8 mouse cellular contexts compared by ENCODE assay signal in genomic region chr11:20831600-20832137, GRCm38 (mm10). TPM values are rescaled to one million over a fixed set of nuclear protein-coding genes. Genes with fewer than 3 reads are reported as not detected.
DNase-seq lines count a peak whose midpoint lies in the region; ATAC-seq and TF ChIP-seq lines count a peak whose summit lies in the region.

No protein-coding gene starts in this region.

- H3K9me3 ChIP-seq in CH12.LX (replicated peaks; ENCODE audit: low read length), result peaks cover 2% of the 10 kb centered on the region
- H3K9me3 ChIP-seq in limb, embryonic 13.5 days, result no peaks in the 10 kb centered on the region
- no peaks in the 10 kb centered on the region for H3K9me3 ChIP-seq in midbrain, embryonic 13.5 days

- TF ChIP-seq EP300 in CH12.LX (IDR thresholded peaks at IDR 0.05; ENCODE audit: low read length), result no peak

- in situ Hi-C loops in CH12.LX (cut with MboI; ENCODE audit: low pct_ligation_motif_present, low pct_unique_long_range_greater_than_20kb, low sequenced_read_pairs), result no loop called here

- peaks cover 11 to 27% of the 10 kb centered on the region in 2 experiments for H3K36me3 ChIP-seq in CH12.LX (replicated peaks in 1 of 2; ENCODE audit: control insufficient read depth in 1 of 2, insufficient read depth in 1 of 2, low read length in 1 of 2)
- H3K36me3 ChIP-seq in limb, embryonic 13.5 days, result peaks cover 16% of the 10 kb centered on the region
- H3K36me3 ChIP-seq in midbrain, embryonic 13.5 days, result peaks cover 16% of the 10 kb centered on the region

- WGBS in limb, embryonic 13.5 days, result 27% methylated on average over 11 of the region's 11 CpGs
- 16% methylated on average over 11 of the region's 11 CpGs for WGBS in midbrain, embryonic 13.5 days

- H3K4me1 ChIP-seq in CH12.LX (ENCODE audit: control insufficient read depth in 1 of 2, insufficient read depth in 2 of 2), result peaks cover 3 to 16% of the 10 kb centered on the region in 2 experiments
- H3K4me1 ChIP-seq in limb, embryonic 13.5 days, result peaks cover 28% of the 10 kb centered on the region
- peaks cover 32% of the 10 kb centered on the region for H3K4me1 ChIP-seq in midbrain, embryonic 13.5 days (replicated peaks)

- TF ChIP-seq POLR2A in CH12.LX (IDR thresholded peaks at IDR 0.05; ENCODE audit: low read depth, low read length), result no peak

- H3K4me2 ChIP-seq in CH12.LX (ENCODE audit: insufficient read depth, low read depth, poor library complexity, severe bottlenecking), result peak overlapping the region; percentile 35
- H3K4me2 ChIP-seq in limb, embryonic 13.5 days (replicated peaks), result peak overlapping the region; percentile 88
- H3K4me2 ChIP-seq in midbrain, embryonic 13.5 days (replicated peaks), result peak overlapping the region; percentile 73

- intact Hi-C loops in heart, postnatal 36 days (cut with DNase I), result loop anchor here (1.0 to 5.0 kb wide), 4 partner anchors 27 to 406 kb away; partner anchors contain the start of gene Vps54

- TF ChIP-seq RAD21 in CH12.LX (IDR thresholded peaks at IDR 0.05; ENCODE audit: low read depth, low read length), result no peak

- H3K27ac ChIP-seq in CH12.LX (ENCODE audit: insufficient read depth, low read depth), result no peak overlapping the region
- H3K27ac ChIP-seq in limb, embryonic 13.5 days, result no peak overlapping the region
- peak overlapping the region; percentile 90 for H3K27ac ChIP-seq in midbrain, embryonic 13.5 days

- H3K4me3 ChIP-seq in CH12.LX (replicated peaks in 1 of 3; ENCODE audit: low read depth in 2 of 3, low read length in 2 of 3, poor library complexity in 1 of 3), result peak overlapping the region; percentile 71 to 79 (median 79)
- H3K4me3 ChIP-seq in limb, embryonic 13.5 days, result peak overlapping the region; percentile 78
- peak overlapping the region; percentile 86 for H3K4me3 ChIP-seq in midbrain, embryonic 13.5 days (replicated peaks)

- TF ChIP-seq CTCF in CH12.LX (conservative IDR thresholded peaks at IDR 0.05 in 1 of 2, IDR thresholded peaks at IDR 0.05 in 1 of 2; ENCODE audit: low read depth in 2 of 2, low read length in 2 of 2), result no peak

- no peak for ATAC-seq in limb, embryonic 13.5 days (ENCODE audit: low FRiP score, low read depth)
- peak; percentile 21 for ATAC-seq in midbrain, embryonic 13.5 days

- H3K79me2 ChIP-seq in CH12.LX (replicated peaks; ENCODE audit: control insufficient read depth, extremely low read depth, insufficient read depth, poor library complexity, severe bottlenecking), result no peaks in the 10 kb centered on the region

- H3K27me3 ChIP-seq in CH12.LX (replicated peaks), result peaks cover 29% of the 10 kb centered on the region
- H3K27me3 ChIP-seq in limb, embryonic 13.5 days, result 0 out of 2 replicates have a peak, but pooled peaks cover 6% of the 10 kb centered on the region
- H3K27me3 ChIP-seq in midbrain, embryonic 13.5 days, result peaks cover 13% of the 10 kb centered on the region; the same call in 1 of the 2 replicates

- peak overlapping the region; percentile 86; the same call in 1 of the 2 replicates for H3K9ac ChIP-seq in CH12.LX (ENCODE audit: insufficient read depth, low read depth)
- H3K9ac ChIP-seq in limb, embryonic 13.5 days, result peak overlapping the region; percentile 89
- H3K9ac ChIP-seq in midbrain, embryonic 13.5 days (replicated peaks), result peak overlapping the region; percentile 93

- peak; percentile 33 for DNase-seq in adrenal gland, adult 8-10 months
- no peak for DNase-seq in adrenal gland, postnatal 4 days (ENCODE audit: low spot score in 2 of 2)
- no peak for DNase-seq in CH12.LX (ENCODE audit: extremely low read depth)
- peak; percentile 42 to 47 for DNase-seq in cerebellum, postnatal 25 days
- DNase-seq in heart, postnatal 36 days, result peak; percentile 22 to 32
- DNase-seq in gastrocnemius, postnatal 4 days (ENCODE audit: low spot score in 2 of 2), result no peak

- dilution Hi-C loops in CH12.LX (cut with MboI; ENCODE audit: extremely low pct_ligation_motif_present, extremely low pct_unique_long_range_greater_than_20kb, low sequenced_read_pairs), result no loop called here

TF ChIP-seq in CH12.LX, 34 proteins besides CTCF, POLR2A, EP300 and RAD21:
- TF ChIP-seq SMC3 (IDR thresholded peaks at IDR 0.05; ENCODE audit: low read depth, low read length), result no peak
- TF ChIP-seq MEF2A (IDR thresholded peaks at IDR 0.05; ENCODE audit: borderline replicate concordance, low read depth, low read length), result no peak
- TF ChIP-seq RCOR1 (conservative IDR thresholded peaks at IDR 0.05; ENCODE audit: low read depth, low read length), result no peak
- no peak for TF ChIP-seq UBTF (IDR thresholded peaks at IDR 0.05; ENCODE audit: low read depth, low read length)
- no peak for TF ChIP-seq CHD1 (IDR thresholded peaks at IDR 0.05; ENCODE audit: low read depth, low read length)

RNA-seq across cellular contexts. Expression of gene Lgalsl, which starts 0.8 kb away (rescaled TPM):
- 10 to 100 TPM; 27.3 to 32.7 (median 30.3) TPM for total RNA-seq in adrenal gland, adult 8-10 months (2022)
- 10 to 100 TPM; 41.1 to 41.6 TPM for total RNA-seq in adrenal gland, postnatal 4 days (2021)
- total RNA-seq in CH12.LX (2012; rRNA removed), result 8.1 and 9.9 TPM in 2 replicates
- 22.7 and 26.5 TPM in 2 replicates for total RNA-seq in CH12.LX (2014; rRNA removed)
- 16.4 and 16.9 TPM in 2 replicates for polyA plus RNA-seq in CH12.LX (2012; ENCODE audit: insufficient read length, low read depth)
- total RNA-seq in heart, postnatal 36 days (2021), result 10 to 100 TPM; 31.1 to 38.4 TPM
- 36.5 and 37.4 TPM in 2 replicates for polyA plus RNA-seq in limb, embryonic 13.5 days (2015; fragmentation: Nextera tagmentation; extraction: Ambion mirVana)
- 49.4 and 52.4 TPM in 2 replicates for polyA plus RNA-seq in midbrain, embryonic 13.5 days (2015; fragmentation: Nextera tagmentation; extraction: Ambion mirVana)
- 10 to 100 TPM; 64.0 to 67.2 TPM for total RNA-seq in gastrocnemius, postnatal 4 days (2021)

Comparison
In these comparisons a context has a peak if more than half of its experiments do, and no peak if none do; other contexts are left out.
1. DNase-seq: peak in adrenal gland, adult 8-10 months (single experiment), cerebellum, postnatal 25 days (2 of 2) and heart, postnatal 36 days (2 of 2); none in adrenal gland, postnatal 4 days (0 of 2), CH12.LX (single experiment) and gastrocnemius, postnatal 4 days (0 of 2).
2. H3K4me2 ChIP-seq: peak in every context shown above with its lines; median percentile 88 in limb, embryonic 13.5 days; 73 in midbrain, embryonic 13.5 days; 35 in CH12.LX.
3. Peak in every context shown above with its lines, with median percentiles within 50 percentile points of each other: H3K4me3 ChIP-seq and H3K9ac ChIP-seq.